Mouse (Mus musculus) MEL (cell line): ENCODE measurements around the gene Erc2. TPM values are rescaled to one million over a fixed set of nuclear protein-coding genes. Genes with fewer than 3 reads are reported as not detected.

Experiments used
- DNase-seq: peaks from one replicate; pipeline ENCODE4 v3.0.0; 2011; ENCODE audit warnings: low read depth, low spot score
- H3K27ac ChIP-seq: 2 replicates; pipeline ENCODE4 v1.5.1; 2012; ENCODE audit warnings: low read depth, mild to moderate bottlenecking, control low read depth, low read length, moderate library complexity; ENCODE audit not compliant: control insufficient read depth
- H3K27me3 ChIP-seq, 2 experiments: fragments of 150-350 bp in 1 of 2; sonication (generic) in 1 of 2; 2 replicates each; pipeline ENCODE4 v1.6.1; 2012; ENCODE audit warnings: low read length in 2 of 2, mild to moderate bottlenecking in 2 of 2, improper control_type of control experiment in 1 of 2, moderate library complexity in 1 of 2; ENCODE audit not compliant: insufficient read depth in 2 of 2, control insufficient read depth in 1 of 2
- H3K36me3 ChIP-seq, 2 experiments: 2 replicates each; pipeline ENCODE4 v1.6.1; 2012 to 2014; ENCODE audit warnings: low read length in 2 of 2, improper control_type of control experiment in 1 of 2, inconsistent platforms in 1 of 2, mild to moderate bottlenecking in 1 of 2; ENCODE audit not compliant: insufficient read depth in 2 of 2, control insufficient read depth in 1 of 2
- H3K4me1 ChIP-seq, 2 experiments: fragments of 150-350 bp in 1 of 2; sonication (generic) in 1 of 2; 2 replicates each; pipeline ENCODE4 v1.6.1; 2012; ENCODE audit warnings: low read length in 2 of 2, improper control_type of control experiment in 1 of 2, mild to moderate bottlenecking in 1 of 2; ENCODE audit not compliant: insufficient read depth in 2 of 2, control insufficient read depth in 1 of 2
- H3K4me3 ChIP-seq, 2 experiments: fragments of 150-350 bp in 1 of 2; sonication (generic) in 1 of 2; 2 replicates each; pipeline ENCODE4 v1.5.1; 2012; ENCODE audit warnings: low read depth in 2 of 2, low read length in 2 of 2, mild to moderate bottlenecking in 2 of 2, moderate library complexity in 2 of 2, control low read depth in 1 of 2, improper control_type of control experiment in 1 of 2; ENCODE audit not compliant: control insufficient read depth in 1 of 2, insufficient read depth in 1 of 2
- H3K79me2 ChIP-seq: 2 replicates; pipeline ENCODE4 v1.6.1; 2012; ENCODE audit warnings: mild to moderate bottlenecking, low read length, moderate library complexity; ENCODE audit not compliant: control insufficient read depth, poor library complexity, insufficient read depth
- H3K9ac ChIP-seq: 2 replicates; pipeline ENCODE4 v1.6.1; 2012; ENCODE audit warnings: low read depth, mild to moderate bottlenecking, control low read depth, low read length, moderate library complexity; ENCODE audit not compliant: control insufficient read depth, poor library complexity, severe bottlenecking
- H3K9me3 ChIP-seq: fragments of 150-350 bp; sonication (generic); replicated peaks from 2 replicates; pipeline ENCODE4 v1.6.1; 2012; ENCODE audit warnings: mild to moderate bottlenecking, low read length, improper control_type of control experiment, moderate library complexity; ENCODE audit not compliant: insufficient read depth
- CHD1 ChIP-seq: IDR thresholded peaks from 2 replicates; pipeline ENCODE4 v1.6.1; 2012; ENCODE audit warnings: low read depth, mild to moderate bottlenecking, inconsistent platforms, low read length, improper control_type of control experiment
- CTCF ChIP-seq, 3 experiments: IDR thresholded peaks in 2 of 3; conservative IDR thresholded peaks in 1 of 3; 2 replicates each; pipeline ENCODE4 v1.5.1; 2011 to 2012; ENCODE audit warnings: low read length in 3 of 3, low read depth in 2 of 3, mild to moderate bottlenecking in 2 of 3, improper control_type of control experiment in 1 of 3, inconsistent platforms in 1 of 3, mixed read lengths in 1 of 3, moderate library complexity in 1 of 3; ENCODE audit not compliant: control insufficient read depth in 1 of 3, insufficient read depth in 1 of 3, poor library complexity in 1 of 3, severe bottlenecking in 1 of 3
- HCFC1 ChIP-seq: IDR thresholded peaks from 2 replicates; pipeline ENCODE4 v1.6.1; 2012; ENCODE audit warnings: low read depth, mild to moderate bottlenecking, inconsistent platforms, low read length, improper control_type of control experiment, moderate library complexity
- KAT2A ChIP-seq: conservative IDR thresholded peaks from 2 replicates; pipeline ENCODE4 v1.6.1; 2012; ENCODE audit warnings: low read depth, low read length, improper control_type of control experiment, inconsistent platforms
- MAFK ChIP-seq: IDR thresholded peaks from 2 replicates; pipeline ENCODE4 v1.6.1; 2011; ENCODE audit warnings: low read depth, mild to moderate bottlenecking, low read length, improper control_type of control experiment, borderline replicate concordance
- MAX ChIP-seq: IDR thresholded peaks from 2 replicates; pipeline ENCODE4 v1.6.1; 2011; ENCODE audit warnings: low read length, improper control_type of control experiment
- MAZ ChIP-seq: IDR thresholded peaks from 2 replicates; pipeline ENCODE4 v1.6.1; 2012; ENCODE audit warnings: low read depth, mild to moderate bottlenecking, inconsistent platforms, low read length, improper control_type of control experiment
- MEF2A ChIP-seq: IDR thresholded peaks from 2 replicates; pipeline ENCODE4 v1.6.1; 2014; ENCODE audit warnings: low read depth, mild to moderate bottlenecking, inconsistent platforms, low read length, improper control_type of control experiment; ENCODE audit not compliant: poor library complexity, insufficient replicate concordance, severe bottlenecking; ENCODE audit errors: extremely low read depth
- MYB ChIP-seq: IDR thresholded peaks from 2 replicates; pipeline ENCODE4 v1.6.1; 2011; ENCODE audit warnings: mild to moderate bottlenecking, low read depth, low read length, improper control_type of control experiment
- NELFE ChIP-seq: IDR thresholded peaks from 2 replicates; pipeline ENCODE4 v1.6.1; 2011; ENCODE audit warnings: low read depth, low read length, improper control_type of control experiment
- NRF1 ChIP-seq: IDR thresholded peaks from 2 replicates; pipeline ENCODE4 v1.6.1; 2014; ENCODE audit warnings: low read depth, mild to moderate bottlenecking, inconsistent platforms, low read length, improper control_type of control experiment, moderate library complexity; ENCODE audit not compliant: poor library complexity, insufficient read depth, severe bottlenecking
- RCOR1 ChIP-seq: IDR thresholded peaks from 2 replicates; pipeline ENCODE4 v1.6.1; 2012; ENCODE audit warnings: low read depth, mild to moderate bottlenecking, inconsistent platforms, low read length, improper control_type of control experiment
- SIN3A ChIP-seq: IDR thresholded peaks from 2 replicates; pipeline ENCODE4 v1.6.1; 2012; ENCODE audit warnings: low read length, improper control_type of control experiment, inconsistent platforms
- SMC3 ChIP-seq: IDR thresholded peaks from 2 replicates; pipeline ENCODE4 v1.6.1; 2011; ENCODE audit warnings: low read depth, low read length, improper control_type of control experiment
- TAL1 ChIP-seq: IDR thresholded peaks from 2 replicates; pipeline ENCODE4 v1.6.1; 2012; ENCODE audit warnings: mild to moderate bottlenecking, inconsistent platforms, low read length, moderate library complexity, mixed read lengths
- UBTF ChIP-seq: IDR thresholded peaks from 2 replicates; pipeline ENCODE4 v1.6.1; 2012; ENCODE audit warnings: low read depth, mild to moderate bottlenecking, inconsistent platforms, low read length, improper control_type of control experiment, moderate library complexity, borderline replicate concordance; ENCODE audit not compliant: insufficient read depth
- ZKSCAN1 ChIP-seq: IDR thresholded peaks from 2 replicates; pipeline ENCODE4 v1.6.1; 2012; ENCODE audit warnings: low read depth, mild to moderate bottlenecking, inconsistent platforms, low read length, improper control_type of control experiment, moderate library complexity
- polyA plus RNA-seq, 2 experiments: library from polyadenylated mRNA; stranded (reverse) in 1 of 2; unstranded in 1 of 2; fragments of >175 nt in 1 of 2; fragments of >200 nt in 1 of 2; gene quantifications; 2 replicates each; pipeline versions ENCODE4 v1.2.1 to v1.2.4; 2012; ENCODE audit warnings: low replicate concordance in 2 of 2, low read depth in 1 of 2; ENCODE audit not compliant: insufficient read length in 2 of 2, insufficient read depth in 1 of 2, missing spikeins in 1 of 2
- total RNA-seq: library from RNA; depleted of rRNA; stranded (reverse); fragments of 300-350 nt; gene quantifications from 2 replicates; pipeline ENCODE4 v1.2.3, GENCODE M21; 2012

Gene Erc2
- total and polyA plus RNA-seq, 3 experiments, result not detected

DNA sequence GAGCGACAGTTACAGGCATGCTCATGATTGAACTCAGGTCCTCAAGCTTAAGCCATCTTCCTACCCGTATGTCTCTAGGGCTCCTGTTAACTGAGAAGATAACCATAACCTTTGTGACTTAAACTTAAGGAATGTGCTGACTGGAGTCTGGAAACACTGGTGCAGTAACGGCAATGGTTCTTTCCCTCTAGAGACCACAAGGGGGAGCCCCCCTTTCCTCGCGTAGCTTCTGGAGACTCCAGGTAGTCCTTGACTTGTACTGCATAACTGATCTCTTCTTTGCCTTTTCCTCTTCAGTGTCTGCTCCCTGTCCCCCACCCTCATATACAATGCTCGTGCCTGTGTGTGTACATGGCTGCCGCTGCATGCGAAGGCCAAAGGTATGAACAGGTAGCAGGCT, 326.2 kb downstream of the Erc2 start:
- DNase-seq, result peak; percentile 2
- H3K9ac ChIP-seq, result no peak overlapping the region

DNA sequence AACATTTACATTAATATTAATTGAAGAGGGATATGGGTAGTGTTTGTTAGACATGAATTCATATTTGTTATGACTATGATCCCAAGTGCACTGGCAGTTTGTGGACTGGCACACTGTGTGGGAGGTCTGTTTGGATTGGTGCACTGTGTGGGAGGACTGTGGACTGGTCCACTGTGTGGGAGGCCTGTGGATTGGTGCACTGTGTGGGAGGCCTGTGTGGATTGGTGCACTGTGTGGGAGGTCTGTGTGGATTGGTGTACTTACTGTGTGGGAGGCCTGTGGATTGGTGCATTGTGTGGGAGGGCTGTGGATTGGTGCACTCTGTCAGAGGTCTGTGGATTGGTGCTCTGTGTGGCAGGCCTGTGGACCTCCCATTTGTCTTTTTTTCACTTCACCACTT, 331.6 kb downstream of the Erc2 start:
- Histone ChIP-seq H3K4me1 (no peaks in the 10 kb centered on the region), H3K36me3 (no peaks in the 10 kb centered on the region), H3K27me3 (no peaks in the 10 kb centered on the region), H3K4me3 (no peak overlapping the region), H3K79me2 (no peaks in the 10 kb centered on the region), H3K9me3 (no peaks in the 10 kb centered on the region), H3K27ac (no peak overlapping the region), H3K9ac (no peak overlapping the region)
- no peak for DNase-seq
- no peak for TF ChIP-seq NRF1
- TF ChIP-seq SMC3, result no peak
- no peak for TF ChIP-seq KAT2A
- TF ChIP-seq MEF2A, result no peak
- TF ChIP-seq SIN3A, result no peak
- no peak for TF ChIP-seq MAZ
- no peak for TF ChIP-seq TAL1
- no peak for TF ChIP-seq ZKSCAN1
- TF ChIP-seq RCOR1, result no peak
- TF ChIP-seq HCFC1, result no peak
- TF ChIP-seq MAX, result no peak
- no peak for TF ChIP-seq UBTF
- no peak for TF ChIP-seq CTCF (IDR thresholded peaks at IDR 0.05 in 2 of 3, conservative IDR thresholded peaks at IDR 0.05 in 1 of 3; ENCODE audit: control insufficient read depth in 1 of 3, insufficient read depth in 1 of 3, low read depth in 2 of 3, low read length in 3 of 3, poor library complexity in 1 of 3, severe bottlenecking in 1 of 3)
- TF ChIP-seq MYB, result no peak
- no peak for TF ChIP-seq NELFE
- TF ChIP-seq MAFK, result no peak

More for the DNA sequence above, 326.2 kb downstream of the Erc2 start:
- no peaks in the 10 kb centered on the region for H3K4me1 ChIP-seq
- H3K36me3 ChIP-seq, result no peaks in the 10 kb centered on the region
- no peaks in the 10 kb centered on the region for H3K9me3 ChIP-seq
- no peak overlapping the region for H3K4me3 ChIP-seq
- H3K79me2 ChIP-seq, result no peaks in the 10 kb centered on the region
- 0 out of 2 replicates have a peak, but pooled peaks have one; percentile 4 for TF ChIP-seq SMC3
- TF ChIP-seq SIN3A, result no peak
- no peak for TF ChIP-seq HCFC1
- no peak for TF ChIP-seq CHD1
- no peaks in the 10 kb centered on the region for H3K27me3 ChIP-seq
- H3K27ac ChIP-seq, result no peak overlapping the region
